Mouse (Mus musculus): ENCODE measurements around the gene Il16. TPM values are rescaled to one million over a fixed set of nuclear protein-coding genes. Genes with fewer than 3 reads are reported as not detected.

Il16 gene
- polyA plus RNA-seq, 1 experiment = 0.47 TPM

DNA sequence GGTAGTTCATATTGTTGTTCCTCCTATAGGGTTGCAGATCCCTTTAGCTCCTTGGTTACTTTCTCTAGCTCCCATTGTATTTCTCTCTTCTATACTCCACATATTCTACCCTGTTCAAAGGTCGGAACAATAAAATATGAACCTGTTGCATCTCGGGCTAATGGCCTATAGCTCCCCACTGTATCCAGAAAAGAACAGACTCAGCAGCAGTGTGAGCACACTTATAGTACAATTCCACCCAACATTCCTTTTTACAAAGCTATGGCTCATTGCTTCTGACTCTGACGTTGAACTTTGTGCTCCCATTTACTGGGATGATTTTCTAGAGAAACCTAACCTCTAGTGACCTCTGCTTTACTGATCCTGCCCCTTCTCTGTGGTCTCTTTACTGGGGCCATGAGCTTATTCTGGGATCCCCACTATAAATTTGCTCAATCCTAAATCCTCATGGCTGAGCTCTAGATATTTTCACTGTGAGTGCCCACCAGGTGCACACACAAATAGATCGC lies 79.4 kb downstream of the Il16 start:
- H3K4me1 ChIP-seq (ENCODE audit: control insufficient read depth, insufficient read depth, low read length) = no peaks in the 10 kb centered on the region
- H3K4me3 ChIP-seq (ENCODE audit: insufficient read depth, low read length) = no peak overlapping the region
- TF ChIP-seq CTCF (IDR thresholded peaks at IDR 0.05; ENCODE audit: borderline replicate concordance, insufficient read depth, low read length) (no peak), POLR2A (IDR thresholded peaks at IDR 0.05; ENCODE audit: low read depth, low read length) (no peak)
- no peak overlapping the region for H3K27ac ChIP-seq (ENCODE audit: insufficient read depth, low read length)

- TF ChIP-seq POLR2A (IDR thresholded peaks at IDR 0.05; ENCODE audit: low read depth, low read length) (no peak), CTCF (IDR thresholded peaks at IDR 0.05; ENCODE audit: borderline replicate concordance, insufficient read depth, low read length) (no peak)
- no peak overlapping the region for H3K4me3 ChIP-seq (ENCODE audit: insufficient read depth, low read length)
- no peaks in the 10 kb centered on the region for H3K4me1 ChIP-seq (ENCODE audit: control insufficient read depth, insufficient read depth, low read length)
Measured at GRCm38 (mm10) chr7:83662711-83663375, 82.7 kb downstream of the Il16 start.

GRCm38 (mm10) chr7:83661763-83662162 lies 83.8 kb downstream of the Il16 start:
- TF ChIP-seq POLR2A (IDR thresholded peaks at IDR 0.05; ENCODE audit: low read depth, low read length) (no peak), CTCF (IDR thresholded peaks at IDR 0.05; ENCODE audit: borderline replicate concordance, insufficient read depth, low read length) (no peak)
- H3K27ac ChIP-seq (ENCODE audit: insufficient read depth, low read length) = no peak overlapping the region
- no peaks in the 10 kb centered on the region for H3K4me1 ChIP-seq (ENCODE audit: control insufficient read depth, insufficient read depth, low read length)
- no peak overlapping the region for H3K4me3 ChIP-seq (ENCODE audit: insufficient read depth, low read length)

More at GRCm38 (mm10) chr7:83662711-83663375, 82.7 kb downstream of the Il16 start:
- H3K27ac ChIP-seq (ENCODE audit: insufficient read depth, low read length) = no peak overlapping the region

GRCm38 (mm10) chr7:83661031-83661430 lies 84.5 kb downstream of the Il16 start:
- no peak overlapping the region for H3K27ac ChIP-seq (ENCODE audit: insufficient read depth, low read length)
- no peak overlapping the region for H3K4me3 ChIP-seq (ENCODE audit: insufficient read depth, low read length)
- TF ChIP-seq CTCF (IDR thresholded peaks at IDR 0.05; ENCODE audit: borderline replicate concordance, insufficient read depth, low read length) (no peak), POLR2A (IDR thresholded peaks at IDR 0.05; ENCODE audit: low read depth, low read length) (no peak)
- no peaks in the 10 kb centered on the region for H3K4me1 ChIP-seq (ENCODE audit: control insufficient read depth, insufficient read depth, low read length)

DNA sequence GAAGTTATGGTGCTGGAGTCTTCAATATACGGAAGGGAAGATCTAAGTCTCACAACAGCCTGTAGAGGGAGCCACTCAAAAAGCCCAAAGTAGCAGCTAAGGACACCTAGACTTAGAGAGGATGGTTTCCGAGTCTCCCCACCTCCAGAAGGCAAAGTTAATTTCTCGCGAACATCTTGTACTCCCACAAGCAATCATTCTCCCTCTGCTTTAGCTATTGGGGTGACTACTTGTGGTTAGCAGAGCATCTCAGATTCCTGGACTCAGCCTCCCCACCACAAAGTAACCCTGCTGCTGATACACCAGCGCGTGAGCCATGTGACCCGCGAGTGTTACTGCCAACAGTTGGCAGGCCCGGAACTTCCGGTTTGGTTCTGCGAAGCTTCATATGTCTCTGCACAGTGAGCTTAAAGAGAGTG lies 85.2 kb downstream of the Il16 start:
- H3K4me1 ChIP-seq (ENCODE audit: control insufficient read depth, insufficient read depth, low read length) = no peaks in the 10 kb centered on the region
- TF ChIP-seq CTCF (IDR thresholded peaks at IDR 0.05; ENCODE audit: borderline replicate concordance, insufficient read depth, low read length) (no peak), POLR2A (IDR thresholded peaks at IDR 0.05; ENCODE audit: low read depth, low read length) (no peak)
- H3K4me3 ChIP-seq (ENCODE audit: insufficient read depth, low read length) = no peak overlapping the region

DNA sequence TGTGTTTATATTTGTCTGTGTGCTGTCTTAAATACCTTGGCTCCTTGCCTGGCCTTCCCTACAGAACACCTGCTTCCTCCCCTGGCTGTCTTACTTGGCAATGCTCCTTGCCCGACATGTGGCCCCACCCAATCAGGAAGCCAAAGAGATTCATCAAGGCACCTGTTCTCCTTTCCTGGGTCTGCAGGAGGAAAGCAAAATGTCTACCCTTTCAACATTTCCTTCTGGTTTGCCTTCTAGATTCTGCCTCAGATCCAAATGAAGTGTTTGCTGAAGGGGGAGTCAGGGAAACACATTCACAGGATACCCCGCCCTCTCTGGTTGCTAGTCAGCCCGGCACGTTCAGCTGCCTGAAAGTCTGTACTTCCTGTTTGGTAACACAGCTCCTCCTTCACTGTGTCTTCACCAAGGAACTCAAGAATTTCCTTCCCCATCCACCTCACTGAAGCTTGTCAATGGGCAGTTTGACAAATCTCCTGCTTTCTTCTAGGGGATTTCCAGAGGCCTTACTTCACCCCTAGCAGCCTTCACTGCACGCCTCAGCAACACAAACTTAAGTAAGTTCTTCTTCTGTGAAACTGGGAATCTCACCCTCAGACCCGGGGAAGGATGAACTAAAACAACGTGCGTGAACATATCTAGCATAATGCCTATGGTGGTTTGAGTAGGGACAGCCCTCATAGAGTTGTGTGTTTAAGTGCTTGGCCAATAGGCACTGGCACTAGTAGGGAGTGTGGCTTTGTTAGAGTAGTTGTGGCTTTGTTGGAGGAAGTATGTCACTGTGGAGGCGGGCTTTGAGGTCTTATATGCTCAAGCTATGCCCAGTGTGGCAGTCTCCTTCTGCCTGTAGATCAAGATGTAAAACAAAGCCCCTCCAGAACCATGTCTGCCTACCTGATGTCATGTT lies 86.1 kb downstream of the Il16 start:
- TF ChIP-seq CTCF (IDR thresholded peaks at IDR 0.05; ENCODE audit: borderline replicate concordance, insufficient read depth, low read length) (no peak), POLR2A (IDR thresholded peaks at IDR 0.05; ENCODE audit: low read depth, low read length) (no peak)
- Histone ChIP-seq H3K4me3 (ENCODE audit: insufficient read depth, low read length) (no peak overlapping the region), H3K4me1 (ENCODE audit: control insufficient read depth, insufficient read depth, low read length) (no peaks in the 10 kb centered on the region), H3K27ac (ENCODE audit: insufficient read depth, low read length) (no peak overlapping the region)

More for the DNA sequence above, 85.2 kb downstream of the Il16 start:
- no peak overlapping the region for H3K27ac ChIP-seq (ENCODE audit: insufficient read depth, low read length)

GRCm38 (mm10) chr7:83658716-83659115 lies 86.8 kb downstream of the Il16 start:
- TF ChIP-seq POLR2A (IDR thresholded peaks at IDR 0.05; ENCODE audit: low read depth, low read length) (no peak), CTCF (IDR thresholded peaks at IDR 0.05; ENCODE audit: borderline replicate concordance, insufficient read depth, low read length) (no peak)
- no peaks in the 10 kb centered on the region for H3K4me1 ChIP-seq (ENCODE audit: control insufficient read depth, insufficient read depth, low read length)
- no peak overlapping the region for H3K4me3 ChIP-seq (ENCODE audit: insufficient read depth, low read length)
- no peak overlapping the region for H3K27ac ChIP-seq (ENCODE audit: insufficient read depth, low read length)

- no peak overlapping the region for H3K4me3 ChIP-seq (ENCODE audit: insufficient read depth, low read length)
Measured at GRCm38 (mm10) chr7:83654938-83655630, 90.4 kb downstream of the Il16 start.

DNA sequence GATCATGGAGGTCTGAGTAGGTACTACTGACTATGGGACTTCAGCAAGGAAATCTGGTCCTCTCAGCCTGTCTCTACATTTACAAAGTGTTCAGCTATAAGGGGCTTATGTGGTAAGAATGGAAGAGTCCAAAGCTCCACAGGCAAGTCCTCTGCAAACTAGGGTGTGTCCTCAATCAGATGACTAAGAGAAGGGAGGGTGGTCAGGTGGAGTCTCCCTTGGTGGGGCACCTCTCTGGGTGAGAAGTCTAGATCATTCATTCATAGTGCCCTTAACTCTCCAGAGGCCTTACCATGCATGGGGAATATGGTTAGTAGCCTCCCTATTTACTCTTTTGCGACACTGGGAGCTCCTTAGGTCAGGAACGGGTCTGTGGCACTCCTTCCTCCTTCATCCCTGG lies 91.3 kb downstream of the Il16 start:
- H3K4me1 ChIP-seq (ENCODE audit: control insufficient read depth, insufficient read depth, low read length) = no peaks in the 10 kb centered on the region
- no peak for TF ChIP-seq CTCF (IDR thresholded peaks at IDR 0.05; ENCODE audit: borderline replicate concordance, insufficient read depth, low read length)
- no peak for TF ChIP-seq POLR2A (IDR thresholded peaks at IDR 0.05; ENCODE audit: low read depth, low read length)
- no peak overlapping the region for H3K4me3 ChIP-seq (ENCODE audit: insufficient read depth, low read length)
- H3K27ac ChIP-seq (ENCODE audit: insufficient read depth, low read length) = no peak overlapping the region

More at GRCm38 (mm10) chr7:83654938-83655630, 90.4 kb downstream of the Il16 start:
- TF ChIP-seq CTCF (IDR thresholded peaks at IDR 0.05; ENCODE audit: borderline replicate concordance, insufficient read depth, low read length) (no peak), POLR2A (IDR thresholded peaks at IDR 0.05; ENCODE audit: low read depth, low read length) (no peak)
- Histone ChIP-seq H3K4me1 (ENCODE audit: control insufficient read depth, insufficient read depth, low read length) (no peaks in the 10 kb centered on the region), H3K27ac (ENCODE audit: insufficient read depth, low read length) (no peak overlapping the region)

Data from embryonic fibroblast, embryonic 13.5 days (primary cell).